Mouse (Mus musculus): Measurements from ENCODE around the gene Gm5741.

DNA sequence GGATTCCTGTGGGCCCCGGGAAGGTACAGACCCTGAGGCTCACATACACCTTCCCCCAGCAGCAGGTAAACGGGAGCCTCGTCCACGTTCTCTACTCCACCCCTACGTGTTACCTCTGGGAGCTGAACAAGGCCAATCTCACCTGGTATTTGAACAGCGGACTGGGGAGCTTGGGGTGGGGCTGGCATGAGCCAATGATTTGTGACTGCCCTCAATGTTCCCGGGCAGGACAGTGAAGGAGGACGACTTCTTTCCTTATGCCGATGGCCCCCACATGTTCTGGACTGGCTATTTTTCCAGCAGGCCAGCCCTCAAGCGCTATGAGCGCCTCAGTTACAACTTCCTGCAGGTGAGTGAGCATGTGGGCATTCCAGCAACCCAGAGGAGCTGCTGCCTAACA is 23.1 kb upstream of the Gm5741 start:
- no peak for TF ChIP-seq CTCF (IDR thresholded peaks at IDR 0.05; ENCODE audit: control insufficient read depth, insufficient read depth, insufficient replicate concordance, low read depth, low read length)
- no peak for TF ChIP-seq POLR2A (IDR thresholded peaks at IDR 0.05; ENCODE audit: control insufficient read depth, low read depth, low read length)
